Mouse (Mus musculus): ENCODE measurements around the gene Gm42372. TPM values are rescaled to one million over a fixed set of nuclear protein-coding genes. Genes with fewer than 3 reads are reported as not detected.

Gene Gm42372
- polyA plus RNA-seq, 2 experiments = 0.01 to 0.03 TPM

- no peak for TF ChIP-seq CTCF (IDR thresholded peaks at IDR 0.05; ENCODE audit: low read depth)
- TF ChIP-seq EP300 (IDR thresholded peaks at IDR 0.05; ENCODE audit: low read depth) = no peak
- Histone ChIP-seq H3K4me3 (ENCODE audit: insufficient read depth in 1 of 2, low read depth in 2 of 2, low read length in 2 of 2) (no peak overlapping the region), H3K27me3 (ENCODE audit: control insufficient read depth, insufficient read depth, low read length) (peaks cover 65% of the 10 kb centered on the region), H3K9me3 (ENCODE audit: control insufficient read depth, low read length) (no peaks in the 10 kb centered on the region), H3K27ac (no peak overlapping the region), H3K9ac (replicated peaks) (no peak overlapping the region), H3K4me1 (replicated peaks; ENCODE audit: control insufficient read depth in 2 of 2, insufficient read depth in 2 of 2, low read length in 1 of 2) (0 out of 4 replicates have a peak, but pooled peaks cover 0 to 2% of the 10 kb centered on the region in 2 experiments), H3K4me2 (ENCODE audit: low read depth) (no peak overlapping the region), H3K36me3 (replicated peaks; ENCODE audit: control insufficient read depth, insufficient read depth, low read depth) (no peaks in the 10 kb centered on the region)
- WGBS (ENCODE audit: insufficient replicate concordance) = 21% methylated on average over 22 of the region's 22 CpGs
- DNase-seq (ENCODE audit: low read depth in 3 of 3, low spot score in 3 of 3) (no peak), ATAC-seq (ENCODE audit: insufficient read depth) (no peak)
Measured at GRCm38 (mm10) chr7:16947349-16947895, 35.5 kb upstream of the Gm42372 start.

GRCm38 (mm10) chr7:16947959-16948361, 34.9 kb upstream of the Gm42372 start:
- 0 out of 4 replicates have a peak, but pooled peaks cover 0 to 2% of the 10 kb centered on the region in 2 experiments for H3K4me1 ChIP-seq (replicated peaks; ENCODE audit: control insufficient read depth in 2 of 2, insufficient read depth in 2 of 2, low read length in 1 of 2)
- DNase-seq (ENCODE audit: low read depth in 3 of 3, low spot score in 3 of 3) (no peak), ATAC-seq (ENCODE audit: insufficient read depth) (no peak)
- H3K4me3 ChIP-seq (ENCODE audit: insufficient read depth in 1 of 2, low read depth in 2 of 2, low read length in 2 of 2) = no peak overlapping the region
- peaks cover 65% of the 10 kb centered on the region for H3K27me3 ChIP-seq (ENCODE audit: control insufficient read depth, insufficient read depth, low read length)
- no peaks in the 10 kb centered on the region for H3K36me3 ChIP-seq (replicated peaks; ENCODE audit: control insufficient read depth, insufficient read depth, low read depth)
- no peaks in the 10 kb centered on the region for H3K9me3 ChIP-seq (ENCODE audit: control insufficient read depth, low read length)
- H3K4me2 ChIP-seq (ENCODE audit: low read depth) = no peak overlapping the region
- H3K27ac ChIP-seq = no peak overlapping the region
- no peak overlapping the region for H3K9ac ChIP-seq (replicated peaks)
- no peak for TF ChIP-seq EP300 (IDR thresholded peaks at IDR 0.05; ENCODE audit: low read depth)
- TF ChIP-seq CTCF (IDR thresholded peaks at IDR 0.05; ENCODE audit: low read depth) = no peak
- WGBS (ENCODE audit: insufficient replicate concordance) = 9% methylated on average over 4 of the region's 4 CpGs

- H3K9me3 ChIP-seq (ENCODE audit: control insufficient read depth, low read length) = no peaks in the 10 kb centered on the region
- ATAC-seq (ENCODE audit: insufficient read depth) (no peak), DNase-seq (ENCODE audit: low read depth in 3 of 3, low spot score in 3 of 3) (no peak)
- no peak overlapping the region for H3K4me2 ChIP-seq (ENCODE audit: low read depth)
- no peaks in the 10 kb centered on the region for H3K36me3 ChIP-seq (replicated peaks; ENCODE audit: control insufficient read depth, insufficient read depth, low read depth)
- H3K9ac ChIP-seq (replicated peaks) = no peak overlapping the region
- H3K27ac ChIP-seq = no peak overlapping the region
- H3K27me3 ChIP-seq (ENCODE audit: control insufficient read depth, insufficient read depth, low read length) = peaks cover 59% of the 10 kb centered on the region
- TF ChIP-seq CTCF (IDR thresholded peaks at IDR 0.05; ENCODE audit: low read depth) (no peak), EP300 (IDR thresholded peaks at IDR 0.05; ENCODE audit: low read depth) (no peak)
- whole genome bisulfite sequencing (ENCODE audit: insufficient replicate concordance) = 40% methylated on average over 8 of the region's 8 CpGs
- 0 out of 4 replicates have a peak, but pooled peaks cover 0 to 2% of the 10 kb centered on the region in 2 experiments for H3K4me1 ChIP-seq (replicated peaks; ENCODE audit: control insufficient read depth in 2 of 2, insufficient read depth in 2 of 2, low read length in 1 of 2)
- H3K4me3 ChIP-seq (ENCODE audit: insufficient read depth in 1 of 2, low read depth in 2 of 2, low read length in 2 of 2) = no peak overlapping the region
Measured at GRCm38 (mm10) chr7:16948923-16949458, 33.9 kb upstream of the Gm42372 start.

GRCm38 (mm10) chr7:16949908-16950841, 32.7 kb upstream of the Gm42372 start:
- peaks cover 47% of the 10 kb centered on the region for H3K27me3 ChIP-seq (ENCODE audit: control insufficient read depth, insufficient read depth, low read length)
- H3K36me3 ChIP-seq (replicated peaks; ENCODE audit: control insufficient read depth, insufficient read depth, low read depth) = no peaks in the 10 kb centered on the region
- H3K9ac ChIP-seq (replicated peaks) = no peak overlapping the region
- ATAC-seq (ENCODE audit: insufficient read depth) = peak; percentile 44; the same call in 1 of the 2 replicates
- TF ChIP-seq CTCF (IDR thresholded peaks at IDR 0.05; ENCODE audit: low read depth) (peak; percentile 93), EP300 (IDR thresholded peaks at IDR 0.05; ENCODE audit: low read depth) (no peak)
- no peaks in the 10 kb centered on the region for H3K9me3 ChIP-seq (ENCODE audit: control insufficient read depth, low read length)
- H3K27ac ChIP-seq = no peak overlapping the region
- peak overlapping the region; percentile 57 for H3K4me2 ChIP-seq (ENCODE audit: low read depth)
- no peak for DNase-seq (ENCODE audit: low read depth in 3 of 3, low spot score in 3 of 3)
- H3K4me3 ChIP-seq (ENCODE audit: insufficient read depth in 1 of 2, low read depth in 2 of 2, low read length in 2 of 2) = peak overlapping the region; percentile 15 to 29; a peak in 1 of 4 replicates
- 0 out of 4 replicates have a peak, but pooled peaks cover 0 to 2% of the 10 kb centered on the region in 2 experiments for H3K4me1 ChIP-seq (replicated peaks; ENCODE audit: control insufficient read depth in 2 of 2, insufficient read depth in 2 of 2, low read length in 1 of 2)
- WGBS (ENCODE audit: insufficient replicate concordance) = 9% methylated on average over 29 of the region's 29 CpGs

Data from liver, embryonic 14.5 days (tissue).